Mouse (Mus musculus) stomach, embryonic 14.5 days (tissue): ENCODE data around the gene Syn3. TPM values are rescaled to one million over a fixed set of nuclear protein-coding genes. Genes with fewer than 3 reads are reported as not detected.

ENCODE experiments used
- ATAC-seq: fragments of 200-750 bp; cut with Nextera tagmentation; 2 replicates; pipeline ENCODE4 v1.8.0; 2017; ENCODE audit warnings: low read depth, moderate TSS enrichment; ENCODE audit not compliant: insufficient number of reproducible peaks, insufficient read depth, low FRiP score
- H3K27ac ChIP-seq: fragments of 300-500 bp; sonication (generic); 2 replicates; pipeline ENCODE4 v1.5.1; 2014; ENCODE audit warnings: mild to moderate bottlenecking, low read length, moderate library complexity, mixed read lengths
- H3K27me3 ChIP-seq: fragments of 300-500 bp; sonication (generic); 2 replicates; pipeline ENCODE4 v1.6.1; 2014; ENCODE audit warnings: low read length, control low read depth, mixed read lengths; ENCODE audit not compliant: control insufficient read depth, insufficient read depth
- H3K36me3 ChIP-seq: fragments of 300-500 bp; sonication (generic); 2 replicates; pipeline ENCODE4 v1.6.1; 2014; ENCODE audit warnings: mild to moderate bottlenecking, control low read depth, low read length, moderate library complexity, mixed read lengths; ENCODE audit not compliant: control insufficient read depth, insufficient read depth
- H3K4me1 ChIP-seq: fragments of 300-500 bp; sonication (generic); 2 replicates; pipeline ENCODE4 v1.6.1; 2014; ENCODE audit warnings: low read length, control low read depth, mixed read lengths; ENCODE audit not compliant: control insufficient read depth, insufficient read depth
- H3K4me2 ChIP-seq: fragments of 300-500 bp; sonication (generic); replicated peaks from 2 replicates; pipeline ENCODE4 v1.6.1; 2014; ENCODE audit warnings: low read depth, low read length, control low read depth
- H3K4me3 ChIP-seq: fragments of 300-500 bp; sonication (generic); 2 replicates; pipeline ENCODE4 v1.5.1; 2014; ENCODE audit warnings: low read depth, low read length, control low read depth
- H3K9ac ChIP-seq: fragments of 300-500 bp; sonication (generic); replicated peaks from 2 replicates; pipeline ENCODE4 v1.6.1; 2014; ENCODE audit warnings: low read depth, mild to moderate bottlenecking, control low read depth, low read length, moderate library complexity, mixed read lengths
- H3K9me3 ChIP-seq: fragments of 300-500 bp; sonication (generic); 2 replicates; pipeline ENCODE4 v1.6.1; 2016; ENCODE audit warnings: low read depth, low read length, control low read depth; ENCODE audit not compliant: control insufficient read depth
- whole genome bisulfite sequencing: fragments of 180-500 bp; shearing (Covaris S2); extraction: QIAGEN DNeasy Blood & Tissue Kit; methylation state at CpG from one replicate; pipeline ENCODE4 v1.1.7; 2014; 5-methylcytosine and 5-hydroxymethylcytosine counted together
- polyA plus RNA-seq: library from polyadenylated mRNA; unstranded; fragments of >200 nt; fragmentation: Nextera tagmentation; extraction: Ambion mirVana; gene quantifications from 2 replicates; pipeline ENCODE4 v1.2.1, GENCODE M21; 2014

Gene Syn3
- polyA plus RNA-seq, 1 experiment from 2014 or later: 5.8 TPM

DNA sequence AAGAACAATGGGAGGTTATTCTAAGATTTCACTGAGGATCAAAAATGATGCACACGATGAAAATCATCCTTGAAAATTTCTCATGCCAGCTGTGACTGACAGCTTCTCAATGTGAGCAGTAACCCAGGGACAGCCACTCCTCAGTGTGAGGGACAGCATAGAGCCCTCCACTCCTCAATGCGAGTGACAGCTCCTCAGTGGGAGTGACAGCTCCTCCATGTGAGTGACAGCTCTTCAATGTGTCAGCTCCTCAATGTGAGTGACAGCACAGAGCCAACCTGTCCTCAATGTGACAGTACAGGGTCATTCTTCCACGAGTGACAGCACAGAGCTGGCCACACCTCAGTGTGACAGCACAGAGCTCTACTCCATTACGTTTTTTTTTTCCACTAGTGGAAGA is 310.1 kb downstream of the Syn3 start:
- no peaks in the 10 kb centered on the region for H3K27me3 ChIP-seq
- no peak for ATAC-seq
- 79% methylated on average over 4 of the region's 4 CpGs for WGBS
- H3K9me3 ChIP-seq: no peaks in the 10 kb centered on the region
- H3K36me3 ChIP-seq: no peaks in the 10 kb centered on the region
- no peak overlapping the region for H3K27ac ChIP-seq
- no peak overlapping the region for H3K4me3 ChIP-seq
- H3K4me1 ChIP-seq: no peaks in the 10 kb centered on the region
- H3K4me2 ChIP-seq: no peak overlapping the region
- no peak overlapping the region for H3K9ac ChIP-seq

GRCm38 (mm10) chr10:86187881-86188280 is 310.8 kb downstream of the Syn3 start:
- H3K9me3 ChIP-seq: no peaks in the 10 kb centered on the region
- H3K4me1 ChIP-seq: no peaks in the 10 kb centered on the region
- WGBS: 76% methylated on average over 5 of the region's 5 CpGs
- H3K27ac ChIP-seq: no peak overlapping the region
- H3K9ac ChIP-seq: no peak overlapping the region
- no peak overlapping the region for H3K4me2 ChIP-seq
- no peaks in the 10 kb centered on the region for H3K36me3 ChIP-seq
- ATAC-seq: no peak
- H3K27me3 ChIP-seq: no peaks in the 10 kb centered on the region
- no peak overlapping the region for H3K4me3 ChIP-seq

DNA sequence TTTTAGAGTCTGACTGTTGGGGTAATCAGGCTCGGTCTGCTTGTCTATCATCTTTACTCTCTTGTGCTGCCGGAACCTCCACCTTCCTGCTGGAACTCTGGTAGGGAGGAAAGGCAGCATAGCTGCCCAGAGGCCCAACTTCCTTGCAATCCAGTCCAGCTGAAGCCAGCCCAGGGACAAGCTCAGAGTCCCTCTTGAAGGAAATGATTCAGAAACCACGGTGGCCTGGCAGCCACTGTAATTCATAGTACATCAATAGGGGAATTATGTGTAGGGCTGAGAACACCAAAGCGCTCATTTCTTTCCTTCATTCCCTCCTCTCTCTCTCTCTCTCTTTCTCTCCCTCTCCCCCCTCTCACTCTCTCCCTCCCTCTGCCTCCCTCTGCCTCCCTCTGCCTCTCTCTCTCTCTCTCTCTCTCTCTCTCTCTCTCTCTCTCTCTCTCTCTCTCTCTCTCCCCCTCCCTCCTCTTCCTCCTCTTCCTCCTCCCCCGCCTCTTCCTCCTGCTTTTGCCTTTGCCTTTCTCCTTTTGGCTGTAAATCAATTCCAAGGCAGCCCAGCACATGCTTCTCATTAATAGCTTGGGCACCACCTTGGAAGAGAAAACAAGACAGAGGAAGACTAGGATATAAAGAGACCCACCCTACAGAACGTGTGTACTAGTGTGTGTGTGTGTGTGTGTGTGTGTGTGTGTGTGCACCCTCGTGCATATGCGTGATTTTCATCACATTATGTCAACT is 315.4 kb downstream of the Syn3 start:
- Histone ChIP-seq H3K9me3 (no peaks in the 10 kb centered on the region), H3K9ac (no peak overlapping the region), H3K4me3 (no peak overlapping the region), H3K4me2 (no peak overlapping the region), H3K27ac (no peak overlapping the region), H3K36me3 (no peaks in the 10 kb centered on the region), H3K4me1 (0 out of 2 replicates have a peak, but pooled peaks cover 4% of the 10 kb centered on the region), H3K27me3 (no peaks in the 10 kb centered on the region)
- WGBS: 69% methylated on average over 8 of the region's 8 CpGs
- no peak for ATAC-seq

- Histone ChIP-seq H3K9me3 (no peaks in the 10 kb centered on the region), H3K27ac (no peak overlapping the region)
Observed at GRCm38 (mm10) chr10:86182183-86182805, 316.4 kb downstream of the Syn3 start.

GRCm38 (mm10) chr10:86176411-86176810 is 322.3 kb downstream of the Syn3 start:
- Histone ChIP-seq H3K4me1 (0 out of 2 replicates have a peak, but pooled peaks cover 4% of the 10 kb centered on the region), H3K27ac (no peak overlapping the region), H3K36me3 (no peaks in the 10 kb centered on the region), H3K9me3 (no peaks in the 10 kb centered on the region), H3K4me3 (no peak overlapping the region), H3K4me2 (no peak overlapping the region), H3K9ac (no peak overlapping the region), H3K27me3 (no peaks in the 10 kb centered on the region)
- no peak for ATAC-seq
- WGBS: 91% methylated on average over 2 of the region's 2 CpGs

More at GRCm38 (mm10) chr10:86182183-86182805, 316.4 kb downstream of the Syn3 start:
- H3K4me1 ChIP-seq: 0 out of 2 replicates have a peak, but pooled peaks cover 4% of the 10 kb centered on the region
- H3K27me3 ChIP-seq: no peaks in the 10 kb centered on the region
- WGBS: 57% methylated on average over 3 of the region's 3 CpGs
- no peaks in the 10 kb centered on the region for H3K36me3 ChIP-seq
- no peak overlapping the region for H3K9ac ChIP-seq
- no peak for ATAC-seq
- no peak overlapping the region for H3K4me2 ChIP-seq
- H3K4me3 ChIP-seq: no peak overlapping the region

- no peak overlapping the region for H3K9ac ChIP-seq
- ATAC-seq: no peak
- H3K4me3 ChIP-seq: no peak overlapping the region
- H3K27me3 ChIP-seq: no peaks in the 10 kb centered on the region
- WGBS: 79% methylated on average over 6 of the region's 6 CpGs
- no peak overlapping the region for H3K27ac ChIP-seq
- no peaks in the 10 kb centered on the region for H3K36me3 ChIP-seq
- H3K4me2 ChIP-seq: no peak overlapping the region
- 0 out of 2 replicates have a peak, but pooled peaks cover under 1% of the 10 kb centered on the region for H3K4me1 ChIP-seq
- H3K9me3 ChIP-seq: no peaks in the 10 kb centered on the region
Observed at GRCm38 (mm10) chr10:86174017-86174416, 324.7 kb downstream of the Syn3 start.

GRCm38 (mm10) chr10:86173284-86173683 is 325.4 kb downstream of the Syn3 start:
- H3K4me1 ChIP-seq: no peaks in the 10 kb centered on the region
- no peak overlapping the region for H3K9ac ChIP-seq
- no peak for ATAC-seq
- no peaks in the 10 kb centered on the region for H3K9me3 ChIP-seq
- whole genome bisulfite sequencing: 90% methylated on average over 4 of the region's 4 CpGs
- no peaks in the 10 kb centered on the region for H3K27me3 ChIP-seq
- H3K36me3 ChIP-seq: no peaks in the 10 kb centered on the region
- H3K4me2 ChIP-seq: no peak overlapping the region
- no peak overlapping the region for H3K27ac ChIP-seq
- no peak overlapping the region for H3K4me3 ChIP-seq

DNA sequence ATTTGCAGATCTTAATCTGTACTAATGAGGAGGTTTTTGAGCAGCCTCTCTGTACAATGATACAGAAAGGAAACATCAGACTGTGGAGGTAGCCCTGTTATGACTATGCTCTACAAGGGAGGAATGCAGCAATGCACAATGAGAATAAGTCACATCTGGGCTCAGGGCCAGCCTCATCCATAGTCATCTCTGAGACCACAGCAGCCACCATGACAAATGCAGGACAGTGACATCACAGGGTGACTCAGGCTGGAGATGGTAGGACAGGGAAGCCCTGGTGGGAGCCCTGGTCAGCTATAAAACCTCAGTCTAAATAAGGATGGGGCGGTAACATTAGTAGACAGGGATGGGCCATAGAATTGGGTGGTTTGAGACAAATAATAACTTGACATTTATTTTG is 327.4 kb downstream of the Syn3 start:
- Histone ChIP-seq H3K4me2 (no peak overlapping the region), H3K9me3 (no peaks in the 10 kb centered on the region), H3K36me3 (no peaks in the 10 kb centered on the region), H3K4me1 (peaks cover 6% of the 10 kb centered on the region; the same call in 1 of the 2 replicates), H3K9ac (no peak overlapping the region), H3K27me3 (no peaks in the 10 kb centered on the region), H3K27ac (no peak overlapping the region), H3K4me3 (no peak overlapping the region)
- WGBS: 90% methylated on average over 1 of the region's 1 CpGs
- no peak for ATAC-seq
